Mouse (Mus musculus) intestine, embryonic 16.5 days (tissue): ENCODE measurements around the gene Prdm15. TPM values are rescaled to one million over a fixed set of nuclear protein-coding genes. Genes with fewer than 3 reads are reported as not detected.

Source experiments
- ATAC-seq: fragments of 200-750 bp; cut with Nextera tagmentation; 2 replicates; pipeline ENCODE4 v1.8.0; 2017; ENCODE audit warnings: moderate TSS enrichment, moderate library complexity
- H3K27ac ChIP-seq: fragments of 300-500 bp; sonication (generic); 2 replicates; pipeline ENCODE4 v1.5.1; 2014; ENCODE audit warnings: mild to moderate bottlenecking, low read length
- H3K27me3 ChIP-seq: fragments of 300-500 bp; sonication (generic); replicated peaks from 2 replicates; pipeline ENCODE4 v1.6.1; 2014; ENCODE audit warnings: low read length, control low read depth, mixed read lengths; ENCODE audit not compliant: control insufficient read depth, insufficient read depth
- H3K36me3 ChIP-seq: fragments of 300-500 bp; sonication (generic); 2 replicates; pipeline ENCODE4 v1.6.1; 2014; ENCODE audit warnings: low read length, control low read depth; ENCODE audit not compliant: control insufficient read depth, insufficient read depth
- H3K4me1 ChIP-seq: fragments of 300-500 bp; sonication (generic); 2 replicates; pipeline ENCODE4 v1.6.1; 2014; ENCODE audit warnings: low read length, control low read depth, mixed read lengths; ENCODE audit not compliant: control insufficient read depth, insufficient read depth
- H3K4me2 ChIP-seq: fragments of 300-500 bp; sonication (generic); 2 replicates; pipeline ENCODE4 v1.6.1; 2014; ENCODE audit warnings: low read depth, low read length, control low read depth
- H3K4me3 ChIP-seq: fragments of 300-500 bp; sonication (generic); 2 replicates; pipeline ENCODE4 v1.5.1; 2014; ENCODE audit warnings: mild to moderate bottlenecking, low read length
- H3K9ac ChIP-seq: fragments of 300-500 bp; sonication (generic); 2 replicates; pipeline ENCODE4 v1.6.1; 2014; ENCODE audit warnings: low read depth, low read length
- H3K9me3 ChIP-seq: fragments of 300-500 bp; sonication (generic); 2 replicates; pipeline ENCODE4 v1.6.1; 2016; ENCODE audit warnings: low read length, control low read depth; ENCODE audit not compliant: control insufficient read depth
- WGBS: fragments of 180-500 bp; shearing (Covaris S2); extraction: QIAGEN DNeasy Blood & Tissue Kit; methylation state at CpG from one replicate; pipeline ENCODE4 v1.1.7; 2014; 5-methylcytosine and 5-hydroxymethylcytosine counted together
- polyA plus RNA-seq: library from polyadenylated mRNA; unstranded; fragments of >200 nt; fragmentation: Nextera tagmentation; extraction: Ambion mirVana; gene quantifications from 2 replicates; pipeline ENCODE4 v1.2.1, GENCODE M21; 2015

The Prdm15 gene
- polyA plus RNA-seq, 1 experiment from 2014 or later: 7.8 TPM

DNA sequence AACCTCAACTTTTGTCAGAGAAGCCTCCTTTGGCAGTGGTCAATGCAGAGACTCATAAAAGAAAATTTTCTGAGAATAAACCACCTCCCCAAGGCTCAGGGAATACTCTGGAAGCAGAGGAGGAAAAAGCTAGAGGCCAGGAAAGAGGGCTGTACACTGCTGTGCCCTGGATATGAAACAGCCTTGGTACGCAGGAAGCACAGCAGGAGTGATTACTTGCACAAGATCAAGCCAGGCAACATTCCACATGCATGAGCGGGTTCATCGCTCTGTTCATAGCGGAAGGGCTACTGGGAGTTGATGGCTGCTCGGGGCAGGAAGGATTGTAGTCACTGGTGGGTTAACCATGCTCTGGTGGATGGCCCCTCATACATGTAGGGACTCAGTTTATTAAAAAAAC lies 21.0 kb upstream of the Prdm15 start:
- Histone ChIP-seq H3K4me1 (no peaks in the 10 kb centered on the region), H3K27me3 (no peaks in the 10 kb centered on the region), H3K4me3 (no peak overlapping the region), H3K9ac (no peak overlapping the region), H3K27ac (no peak overlapping the region), H3K9me3 (no peaks in the 10 kb centered on the region), H3K4me2 (no peak overlapping the region), H3K36me3 (0 out of 2 replicates have a peak, but pooled peaks cover 3% of the 10 kb centered on the region)
- 86% methylated on average over 5 of the region's 5 CpGs for WGBS
- no peak for ATAC-seq

DNA sequence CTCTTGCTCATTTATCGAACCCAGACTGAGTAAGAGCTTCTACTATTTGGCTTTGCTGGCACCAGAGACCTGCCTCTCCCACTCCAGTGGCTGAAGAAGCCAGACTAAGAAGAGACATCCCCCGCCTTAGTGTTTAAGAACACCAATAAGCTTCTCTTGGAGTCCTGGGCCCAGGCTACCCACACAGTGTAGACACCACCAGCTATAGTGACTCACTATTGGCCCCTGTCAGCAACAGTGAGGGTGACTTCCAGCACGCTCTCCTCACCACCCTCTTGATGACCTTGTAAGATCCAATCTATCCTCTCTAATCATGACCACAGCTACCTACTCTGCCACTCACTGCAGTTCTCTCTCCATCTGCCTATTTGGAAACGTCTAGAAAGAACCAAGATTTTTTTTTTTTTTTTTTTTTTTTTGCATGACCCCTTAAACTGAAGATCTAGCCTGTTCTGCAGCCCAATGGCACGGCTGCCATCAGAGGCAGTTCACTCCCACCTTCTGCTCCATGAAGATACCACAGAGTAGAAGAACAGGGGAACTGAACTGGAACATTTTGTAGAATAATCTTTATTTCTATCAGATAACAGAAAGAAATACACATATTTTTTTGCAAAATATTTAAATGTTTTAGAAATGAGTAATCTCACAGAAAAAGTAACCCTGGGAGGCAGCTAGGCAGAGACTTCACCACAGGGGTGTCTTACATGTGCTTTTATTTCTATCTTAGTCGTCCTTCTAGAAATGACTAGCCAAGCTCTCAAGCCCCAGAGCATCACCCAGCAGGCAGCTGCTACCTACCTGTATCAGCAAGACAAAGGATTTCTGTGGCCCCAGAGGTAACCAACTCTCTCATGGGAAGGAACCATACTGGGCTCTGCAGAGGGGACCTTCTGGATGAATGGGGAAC lies 17.8 kb upstream of the Prdm15 start:
- 73% methylated on average over 6 of the region's 6 CpGs for WGBS
- Histone ChIP-seq H3K4me1 (no peaks in the 10 kb centered on the region), H3K4me3 (no peak overlapping the region), H3K27me3 (no peaks in the 10 kb centered on the region), H3K9ac (no peak overlapping the region), H3K36me3 (no peaks in the 10 kb centered on the region), H3K27ac (no peak overlapping the region), H3K9me3 (no peaks in the 10 kb centered on the region), H3K4me2 (no peak overlapping the region)
- ATAC-seq: no peak

DNA sequence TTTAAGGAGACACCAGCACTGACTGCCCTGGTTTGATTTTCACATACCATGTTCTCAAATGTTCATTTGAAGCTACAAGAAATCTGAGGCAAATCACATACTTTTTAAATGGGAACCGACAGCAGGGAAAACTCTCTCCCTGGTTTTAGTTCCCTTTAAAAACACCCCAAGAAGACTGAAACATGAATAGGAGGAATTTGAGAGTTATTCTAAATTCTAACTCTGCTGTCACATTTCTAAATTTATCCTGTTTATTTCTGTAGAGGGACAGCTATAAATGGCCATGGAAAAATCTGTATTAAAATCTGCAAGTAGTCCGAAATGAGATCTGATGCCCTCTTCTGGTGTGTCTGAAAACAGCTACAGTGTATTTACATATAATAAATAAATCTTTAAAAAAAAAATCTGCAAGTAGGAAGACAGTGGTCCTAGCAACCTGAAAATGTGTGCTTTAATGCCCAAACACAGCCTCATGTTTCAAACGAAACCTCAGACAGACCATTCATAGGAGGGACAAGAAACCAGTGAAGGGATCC lies 12.3 kb upstream of the Prdm15 start:
- Histone ChIP-seq H3K27me3 (no peaks in the 10 kb centered on the region), H3K4me1 (no peaks in the 10 kb centered on the region), H3K9me3 (no peaks in the 10 kb centered on the region), H3K9ac (no peak overlapping the region), H3K4me3 (no peak overlapping the region), H3K36me3 (no peaks in the 10 kb centered on the region), H3K27ac (no peak overlapping the region), H3K4me2 (no peak overlapping the region)
- 84% methylated on average over 3 of the region's 3 CpGs for WGBS
- no peak for ATAC-seq

DNA sequence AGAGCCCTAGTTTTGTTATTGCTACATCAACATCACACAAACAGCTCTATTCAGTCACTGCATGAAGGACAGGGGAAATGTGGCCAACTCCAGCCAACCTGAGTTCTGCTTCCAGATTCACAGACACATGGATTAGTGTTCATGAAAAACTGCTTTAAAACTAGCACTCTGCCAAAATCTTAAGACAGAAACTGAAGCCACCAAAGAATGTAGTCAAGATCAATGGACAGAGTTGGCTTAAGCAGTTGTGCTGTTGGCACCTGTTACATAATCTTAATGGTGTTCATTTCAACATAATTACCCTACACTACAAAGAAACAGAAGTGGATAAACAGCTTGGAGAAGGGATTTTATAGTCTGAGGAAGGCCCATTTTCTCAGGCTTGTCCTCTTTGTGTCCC lies 4.4 kb upstream of the Prdm15 start:
- H3K36me3 ChIP-seq: no peaks in the 10 kb centered on the region
- no peaks in the 10 kb centered on the region for H3K9me3 ChIP-seq
- no peak for ATAC-seq
- H3K4me1 ChIP-seq: 0 out of 2 replicates have a peak, but pooled peaks cover 2% of the 10 kb centered on the region
- H3K27me3 ChIP-seq: no peaks in the 10 kb centered on the region
- H3K27ac ChIP-seq: no peak overlapping the region
- H3K4me3 ChIP-seq: no peak overlapping the region
- H3K4me2 ChIP-seq: no peak overlapping the region
- no peak overlapping the region for H3K9ac ChIP-seq

DNA sequence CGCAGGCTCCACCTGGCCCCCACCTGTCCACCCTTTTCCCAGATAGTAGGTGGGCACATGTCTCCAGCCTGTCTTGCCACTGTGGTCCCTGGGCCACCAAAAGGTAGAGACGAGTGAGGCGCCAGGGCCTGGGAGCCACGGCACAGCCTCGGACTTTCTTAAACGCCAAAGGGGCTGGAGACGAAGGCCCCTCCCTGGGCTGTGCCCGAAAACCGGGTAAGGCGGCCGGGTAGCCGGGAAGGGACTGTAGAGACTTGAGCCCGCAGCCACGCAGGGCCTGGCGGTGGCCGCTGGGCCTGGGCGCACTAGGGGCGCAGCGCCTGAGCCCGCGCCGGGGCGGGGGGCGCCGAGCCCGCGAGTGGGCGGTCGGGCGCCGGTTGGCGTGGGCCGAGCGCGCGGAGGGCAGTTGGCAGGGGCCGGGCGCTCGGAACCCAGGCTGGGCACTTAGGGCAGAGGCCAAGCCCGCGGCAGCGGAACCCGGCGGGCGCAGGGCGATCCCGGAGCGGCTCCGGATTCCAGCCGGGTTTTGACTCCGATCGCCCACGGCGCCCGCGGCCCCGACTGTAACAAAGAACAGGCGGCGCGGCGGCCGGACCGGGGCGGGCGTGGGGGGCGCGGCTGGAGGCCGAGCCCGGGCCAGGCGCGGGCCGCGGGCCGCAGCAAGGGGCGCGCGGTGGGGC lies 449 bp downstream of the Prdm15 start:
- Histone ChIP-seq H3K4me1 (peaks cover 11% of the 10 kb centered on the region), H3K27me3 (no peaks in the 10 kb centered on the region), H3K9ac (peak overlapping the region; percentile 95), H3K27ac (peak overlapping the region; percentile 99), H3K36me3 (no peaks in the 10 kb centered on the region), H3K4me2 (peak overlapping the region; percentile 55), H3K4me3 (peak overlapping the region; percentile 82), H3K9me3 (no peaks in the 10 kb centered on the region)
- peak; percentile 91 for ATAC-seq
- WGBS: under 1% methylated on average over 77 of the region's 77 CpGs

DNA sequence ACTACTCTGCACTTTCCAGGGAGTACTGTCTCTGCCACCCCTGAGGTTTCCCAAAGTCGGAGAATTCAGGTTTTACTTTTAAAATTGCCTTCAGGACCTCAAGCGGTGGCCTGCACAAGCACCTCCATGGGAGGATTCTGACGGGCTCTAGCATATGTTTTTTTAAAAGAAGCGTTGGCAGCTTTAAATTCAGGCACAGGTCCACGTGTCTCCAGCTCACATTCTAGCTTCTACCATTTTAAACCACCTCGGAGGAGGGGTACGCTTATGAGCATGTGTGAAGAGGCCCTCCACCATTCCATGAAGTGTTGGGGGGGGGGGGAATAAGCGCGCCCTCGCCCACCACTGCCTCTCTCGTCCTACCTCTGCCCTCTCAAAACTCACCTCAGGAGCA lies 986 bp downstream of the Prdm15 start:
- Histone ChIP-seq H3K36me3 (0 out of 2 replicates have a peak, but pooled peaks cover under 1% of the 10 kb centered on the region), H3K27ac (peak overlapping the region; percentile 99), H3K27me3 (no peaks in the 10 kb centered on the region), H3K4me1 (peaks cover 13% of the 10 kb centered on the region), H3K4me3 (peak overlapping the region; percentile 82), H3K4me2 (peak overlapping the region; percentile 55), H3K9ac (peak overlapping the region; percentile 95), H3K9me3 (no peaks in the 10 kb centered on the region)
- ATAC-seq: peak; percentile 31
- under 1% methylated on average over 11 of the region's 11 CpGs for WGBS

DNA sequence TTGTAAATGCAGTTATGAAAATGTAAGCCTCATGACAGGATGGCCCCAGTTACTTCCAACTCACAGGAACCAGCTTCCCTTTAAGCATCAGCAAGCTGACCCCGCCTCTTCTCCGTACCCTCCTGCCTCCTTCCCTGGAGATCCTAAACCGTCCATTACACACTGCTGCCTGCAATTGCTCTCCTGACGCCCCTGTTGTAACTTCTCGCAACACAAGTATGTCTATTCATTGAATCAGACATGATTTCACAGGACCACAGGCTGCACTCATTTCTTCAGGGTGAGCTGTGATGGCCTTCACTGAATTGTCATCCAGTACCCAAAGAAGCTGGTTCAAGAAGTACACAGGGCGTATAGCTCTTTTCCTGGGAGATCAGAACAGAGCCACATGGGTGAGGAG lies 2.8 kb downstream of the Prdm15 start:
- Histone ChIP-seq H3K4me3 (no peak overlapping the region), H3K27me3 (no peaks in the 10 kb centered on the region), H3K9me3 (no peaks in the 10 kb centered on the region), H3K4me1 (peaks cover 25% of the 10 kb centered on the region), H3K27ac (no peak overlapping the region), H3K9ac (no peak overlapping the region), H3K4me2 (no peak overlapping the region), H3K36me3 (0 out of 2 replicates have a peak, but pooled peaks cover 4% of the 10 kb centered on the region)
- no peak for ATAC-seq
- WGBS: 76% methylated on average over 6 of the region's 6 CpGs

DNA sequence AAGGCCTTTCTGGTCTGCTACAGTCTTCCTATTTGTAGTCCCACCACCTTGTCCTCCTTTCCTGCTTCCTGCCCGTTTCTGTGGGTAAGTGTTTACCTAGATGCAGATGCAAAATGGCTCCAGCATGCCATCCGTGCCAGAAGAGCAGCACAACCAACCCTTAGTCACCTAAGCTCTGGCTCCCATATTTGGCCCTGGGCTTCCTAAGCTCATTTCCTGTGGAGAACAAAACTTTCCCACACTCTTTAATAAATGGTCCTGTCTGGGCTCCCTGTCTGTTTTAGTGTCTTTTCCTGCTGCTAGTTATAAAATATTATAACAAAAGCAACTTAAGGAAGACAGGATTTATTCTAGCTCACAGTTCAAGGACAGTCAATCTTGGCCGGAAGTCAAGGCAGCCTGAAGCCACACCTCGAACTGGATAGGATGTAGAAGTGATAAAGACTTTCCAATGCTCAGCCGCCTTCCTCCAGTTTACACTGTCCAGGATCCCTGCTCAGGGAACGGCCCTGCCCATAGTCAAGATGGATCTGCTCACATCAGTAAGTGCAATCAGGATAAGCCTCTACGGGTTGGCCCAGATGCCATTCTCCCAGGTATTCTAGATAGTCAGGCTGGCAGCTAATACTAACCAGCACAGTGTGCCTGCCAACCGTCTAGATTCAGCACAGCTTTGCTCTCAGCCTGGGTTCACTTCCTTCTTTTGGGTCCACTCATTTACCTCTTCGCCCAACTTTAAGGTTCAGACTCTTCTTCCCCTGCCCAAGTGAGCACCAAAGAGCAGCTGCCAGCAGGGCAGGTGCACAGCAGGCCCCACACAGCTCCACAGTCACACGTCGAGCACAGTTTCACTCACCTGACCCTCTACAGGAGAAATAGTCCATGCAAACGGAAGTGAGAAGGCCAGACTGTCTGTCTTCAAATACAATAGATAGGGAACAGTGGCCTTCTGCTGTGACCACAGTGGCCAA lies 6.4 kb downstream of the Prdm15 start:
- no peaks in the 10 kb centered on the region for H3K9me3 ChIP-seq
- H3K27me3 ChIP-seq: no peaks in the 10 kb centered on the region
- H3K4me2 ChIP-seq: no peak overlapping the region
- ATAC-seq: peak; percentile 73
- peak overlapping the region; percentile 52 for H3K27ac ChIP-seq
- WGBS: 57% methylated on average over 12 of the region's 12 CpGs
- H3K4me1 ChIP-seq: peaks cover 21% of the 10 kb centered on the region
- H3K9ac ChIP-seq: no peak overlapping the region
- H3K36me3 ChIP-seq: 0 out of 2 replicates have a peak, but pooled peaks cover 4% of the 10 kb centered on the region
- no peak overlapping the region for H3K4me3 ChIP-seq
